Mouse (Mus musculus): Measurements from ENCODE around the gene Tmem156.

DNA sequence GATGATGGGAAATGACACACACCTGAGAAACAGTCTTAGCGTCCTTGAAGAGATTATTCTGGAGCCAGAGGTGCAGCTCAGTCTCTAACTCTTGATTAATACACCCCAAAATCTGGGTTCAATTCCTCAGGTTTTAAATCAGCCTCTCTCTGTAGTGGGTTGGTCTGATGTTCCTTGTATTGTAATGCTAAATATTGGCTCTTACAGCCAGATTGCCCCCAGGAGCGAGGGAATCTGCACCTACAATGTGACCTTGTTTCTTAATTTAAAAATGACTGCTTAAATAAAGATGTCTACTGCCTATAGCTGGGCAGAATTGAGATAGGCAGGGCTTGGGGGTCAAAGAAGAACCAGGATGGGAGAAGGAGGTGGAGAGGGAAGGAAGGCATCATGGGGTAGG is 32.1 kb downstream of the Tmem156 start:
- TF ChIP-seq ZC3H11A (IDR thresholded peaks at IDR 0.05; ENCODE audit: low read depth, low read length): no peak
- TF ChIP-seq POLR2A (IDR thresholded peaks at IDR 0.05; ENCODE audit: control insufficient read depth in 1 of 2, insufficient read depth in 1 of 2, low read depth in 1 of 2, low read length in 2 of 2, poor library complexity in 1 of 2): no peak
- no peak for TF ChIP-seq CTCF (IDR thresholded peaks at IDR 0.05 in 2 of 3, conservative IDR thresholded peaks at IDR 0.05 in 1 of 3; ENCODE audit: control insufficient read depth in 1 of 3, insufficient read depth in 1 of 3, low read depth in 2 of 3, low read length in 3 of 3, poor library complexity in 1 of 3, severe bottlenecking in 1 of 3)
- TF ChIP-seq USF2 (IDR thresholded peaks at IDR 0.05; ENCODE audit: borderline replicate concordance in 1 of 2, insufficient read depth in 1 of 2, low read depth in 1 of 2, low read length in 2 of 2): no peak
- no peak for TF ChIP-seq ZNF384 (IDR thresholded peaks at IDR 0.05; ENCODE audit: low read depth, low read length)
- no peak for TF ChIP-seq MAZ (IDR thresholded peaks at IDR 0.05; ENCODE audit: low read depth, low read length)
- TF ChIP-seq MYC (IDR thresholded peaks at IDR 0.05; ENCODE audit: low read depth, low read length): no peak

Data from MEL (cell line).